Mouse (Mus musculus): ENCODE measurements at regions not wholly inside any gene's neighbourhood (a gene's known extent, or its start where the extent isn't known, plus 50 kb on each side); places are given as distances from the start of the nearest gene placed in this dataset.

DNA sequence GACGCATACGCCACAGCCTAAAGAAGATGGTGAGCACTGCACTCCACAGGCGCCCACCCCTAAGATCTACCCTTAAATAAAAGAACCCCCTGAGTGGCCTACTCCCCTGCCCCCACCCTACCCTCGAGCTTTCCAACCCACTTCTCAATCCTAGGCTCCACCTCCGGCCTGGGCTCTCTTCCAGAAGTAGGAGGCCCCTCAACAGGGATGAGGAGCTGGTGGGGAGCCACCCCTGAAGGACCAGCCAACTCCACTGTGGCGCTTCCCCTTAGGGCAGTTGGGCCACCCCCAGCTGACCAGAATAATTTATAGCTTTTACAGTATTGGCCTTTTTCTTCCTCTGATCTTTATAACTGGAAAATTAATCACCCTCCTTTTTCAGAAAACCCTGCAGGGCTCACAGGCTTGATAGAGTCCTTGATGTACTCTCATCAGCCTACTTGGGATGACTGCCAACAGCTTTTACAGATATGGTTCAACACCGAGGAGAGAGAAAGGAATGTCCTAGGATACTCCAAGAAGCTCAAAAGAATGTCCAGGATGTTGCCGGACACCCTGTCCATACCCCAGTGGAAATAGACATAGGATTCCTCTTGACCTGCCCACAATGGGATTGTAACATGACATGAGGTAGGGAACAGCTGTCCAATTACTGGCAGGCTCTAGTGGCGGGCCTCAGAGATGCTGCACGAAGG, 220.3 kb upstream of the Col3a1 start:
- ATAC-seq (ENCODE audit: insufficient read depth, low read depth): no peak
- Histone ChIP-seq H3K4me3 (ENCODE audit: low read depth, low read length) (no peak overlapping the region), H3K36me3 (replicated peaks; ENCODE audit: control insufficient read depth, insufficient read depth, low read length) (no peaks in the 10 kb centered on the region), H3K4me1 (ENCODE audit: control insufficient read depth, insufficient read depth) (no peaks in the 10 kb centered on the region), H3K27me3 (ENCODE audit: control insufficient read depth, insufficient read depth, low read length) (no peaks in the 10 kb centered on the region), H3K27ac (ENCODE audit: low read depth) (no peak overlapping the region), H3K9me3 (replicated peaks; ENCODE audit: control insufficient read depth, low read length) (no peaks in the 10 kb centered on the region; the same call in none of the 2 replicates), H3K9ac (replicated peaks; ENCODE audit: low read depth, low read length) (no peak overlapping the region), H3K4me2 (ENCODE audit: low read depth, low read length) (no peak overlapping the region)
- TF ChIP-seq CTCF (IDR thresholded peaks at IDR 0.05; ENCODE audit: low read depth) (no peak), EP300 (IDR thresholded peaks at IDR 0.05; ENCODE audit: low read depth) (no peak)
- DNase-seq (ENCODE audit: low spot score): no peak
- WGBS: 61% methylated on average over 10 of the region's 10 CpGs

DNA sequence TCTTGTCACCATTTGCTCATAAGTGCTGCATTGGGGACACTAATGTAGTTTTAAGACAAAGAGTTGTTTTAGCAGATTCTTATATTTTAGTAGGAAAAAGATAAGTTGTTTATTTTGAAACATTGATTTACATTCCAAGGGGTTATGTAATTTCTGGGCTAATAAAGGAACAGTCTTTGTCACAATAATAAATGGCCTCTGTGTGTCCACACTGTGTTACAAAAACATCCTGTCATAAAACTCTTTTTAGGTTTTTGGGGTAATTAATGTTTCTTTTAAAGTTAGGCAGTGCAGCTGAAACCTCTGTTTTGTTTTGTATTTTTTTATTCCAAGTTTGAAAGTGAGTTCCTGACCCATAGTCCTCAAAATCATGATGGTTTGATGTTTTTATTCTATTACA, 210.4 kb upstream of the Col3a1 start:
- ATAC-seq (ENCODE audit: insufficient read depth, low read depth): no peak
- H3K36me3 ChIP-seq (replicated peaks; ENCODE audit: control insufficient read depth, insufficient read depth, low read length): no peaks in the 10 kb centered on the region
- H3K4me3 ChIP-seq (ENCODE audit: low read depth, low read length): no peak overlapping the region
- H3K4me1 ChIP-seq (ENCODE audit: control insufficient read depth, insufficient read depth): no peaks in the 10 kb centered on the region
- no peak overlapping the region for H3K4me2 ChIP-seq (ENCODE audit: low read depth, low read length)
- TF ChIP-seq EP300 (IDR thresholded peaks at IDR 0.05; ENCODE audit: low read depth) (no peak), CTCF (IDR thresholded peaks at IDR 0.05; ENCODE audit: low read depth) (no peak)
- no peaks in the 10 kb centered on the region for H3K27me3 ChIP-seq (ENCODE audit: control insufficient read depth, insufficient read depth, low read length)
- H3K27ac ChIP-seq (ENCODE audit: low read depth): no peak overlapping the region
- 0 out of 2 replicates have a peak, but pooled peaks cover 9% of the 10 kb centered on the region for H3K9me3 ChIP-seq (replicated peaks; ENCODE audit: control insufficient read depth, low read length)
- no peak overlapping the region for H3K9ac ChIP-seq (replicated peaks; ENCODE audit: low read depth, low read length)
- no peak for DNase-seq (ENCODE audit: low spot score)

DNA sequence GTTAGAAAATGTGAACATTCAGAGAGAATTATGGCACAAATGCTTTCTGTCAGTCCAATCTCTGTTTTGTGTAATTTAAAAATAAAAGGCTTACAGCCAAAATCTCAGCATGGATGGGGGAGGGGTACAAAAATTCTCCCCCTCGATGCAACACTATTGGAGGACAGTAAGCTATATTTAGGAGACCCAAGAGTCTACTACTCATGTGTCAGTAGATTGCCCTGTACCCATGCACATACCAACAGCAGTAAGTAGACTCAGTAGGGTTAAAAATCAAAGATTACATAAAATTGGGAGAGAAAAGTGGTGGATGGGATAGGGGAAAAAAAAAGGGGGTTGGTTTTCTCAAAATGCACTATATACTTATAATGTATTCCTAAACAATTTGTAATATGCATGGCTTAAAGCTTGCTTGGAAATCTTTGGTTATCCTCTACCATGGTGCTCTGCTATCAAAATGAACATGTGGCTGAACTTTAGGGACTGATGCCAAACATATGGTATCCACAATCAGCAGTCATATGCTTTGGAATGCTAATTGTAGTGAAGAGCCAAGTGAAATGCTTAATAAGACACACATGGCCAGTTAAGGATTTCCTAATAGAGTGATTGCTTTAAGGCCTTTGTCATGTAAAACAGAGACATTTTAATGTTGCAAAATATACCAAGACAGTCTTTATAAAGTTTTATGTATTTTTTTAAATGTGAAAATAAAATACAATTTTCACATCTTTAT, 194.8 kb upstream of the Col3a1 start:
- H3K4me2 ChIP-seq (ENCODE audit: low read depth, low read length): no peak overlapping the region
- no peaks in the 10 kb centered on the region for H3K36me3 ChIP-seq (replicated peaks; ENCODE audit: control insufficient read depth, insufficient read depth, low read length)
- no peak overlapping the region for H3K27ac ChIP-seq (ENCODE audit: low read depth)
- H3K4me3 ChIP-seq (ENCODE audit: low read depth, low read length): no peak overlapping the region
- peak; percentile 10 for DNase-seq (ENCODE audit: low spot score)
- no peak for ATAC-seq (ENCODE audit: insufficient read depth, low read depth)
- TF ChIP-seq EP300 (IDR thresholded peaks at IDR 0.05; ENCODE audit: low read depth) (no peak), CTCF (IDR thresholded peaks at IDR 0.05; ENCODE audit: low read depth) (no peak)
- H3K9me3 ChIP-seq (replicated peaks; ENCODE audit: control insufficient read depth, low read length): no peaks in the 10 kb centered on the region
- WGBS: 36% methylated on average over 1 of the region's 1 CpGs
- H3K4me1 ChIP-seq (ENCODE audit: control insufficient read depth, insufficient read depth): no peaks in the 10 kb centered on the region
- no peaks in the 10 kb centered on the region for H3K27me3 ChIP-seq (ENCODE audit: control insufficient read depth, insufficient read depth, low read length)
- no peak overlapping the region for H3K9ac ChIP-seq (replicated peaks; ENCODE audit: low read depth, low read length)

DNA sequence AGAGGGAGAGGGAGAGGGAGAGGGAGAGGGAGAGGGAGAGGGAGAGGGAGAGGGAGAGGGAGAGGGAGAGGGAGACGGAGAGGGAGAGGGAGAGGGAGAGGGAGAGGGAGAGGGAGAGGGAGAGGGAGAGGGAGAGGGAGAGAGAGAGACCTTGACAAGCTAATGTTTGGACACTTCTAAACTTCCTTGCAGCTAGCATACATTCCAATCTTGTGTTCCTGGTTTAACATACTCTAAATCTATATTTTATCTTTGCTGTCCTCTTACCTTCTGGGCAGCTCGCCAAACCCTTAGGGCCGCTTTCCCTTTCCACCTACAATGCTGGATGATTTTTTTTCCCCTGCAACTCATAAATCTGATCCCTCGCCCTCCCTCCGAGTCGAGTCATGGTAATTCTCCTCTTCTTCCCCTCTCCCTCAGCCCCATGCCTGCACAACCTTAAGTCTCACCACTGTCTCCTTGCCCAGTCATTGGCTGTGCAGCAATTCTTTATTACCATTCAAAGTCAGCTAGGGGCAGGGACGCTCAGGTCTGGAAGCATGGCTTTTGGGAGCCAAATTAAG, 176.1 kb upstream of the Col3a1 start:
- no peak for DNase-seq (ENCODE audit: low spot score)
- no peak overlapping the region for H3K27ac ChIP-seq (ENCODE audit: low read depth)
- no peak for ATAC-seq (ENCODE audit: insufficient read depth, low read depth)
- no peaks in the 10 kb centered on the region for H3K4me1 ChIP-seq (ENCODE audit: control insufficient read depth, insufficient read depth)
- H3K9me3 ChIP-seq (replicated peaks; ENCODE audit: control insufficient read depth, low read length): no peaks in the 10 kb centered on the region
- H3K36me3 ChIP-seq (replicated peaks; ENCODE audit: control insufficient read depth, insufficient read depth, low read length): no peaks in the 10 kb centered on the region
- TF ChIP-seq CTCF (IDR thresholded peaks at IDR 0.05; ENCODE audit: low read depth) (no peak), EP300 (IDR thresholded peaks at IDR 0.05; ENCODE audit: low read depth) (no peak)
- no peak overlapping the region for H3K4me3 ChIP-seq (ENCODE audit: low read depth, low read length)
- no peaks in the 10 kb centered on the region for H3K27me3 ChIP-seq (ENCODE audit: control insufficient read depth, insufficient read depth, low read length)
- no peak overlapping the region for H3K4me2 ChIP-seq (ENCODE audit: low read depth, low read length)
- H3K9ac ChIP-seq (replicated peaks; ENCODE audit: low read depth, low read length): no peak overlapping the region
- WGBS: 38% methylated on average over 6 of the region's 7 CpGs

DNA sequence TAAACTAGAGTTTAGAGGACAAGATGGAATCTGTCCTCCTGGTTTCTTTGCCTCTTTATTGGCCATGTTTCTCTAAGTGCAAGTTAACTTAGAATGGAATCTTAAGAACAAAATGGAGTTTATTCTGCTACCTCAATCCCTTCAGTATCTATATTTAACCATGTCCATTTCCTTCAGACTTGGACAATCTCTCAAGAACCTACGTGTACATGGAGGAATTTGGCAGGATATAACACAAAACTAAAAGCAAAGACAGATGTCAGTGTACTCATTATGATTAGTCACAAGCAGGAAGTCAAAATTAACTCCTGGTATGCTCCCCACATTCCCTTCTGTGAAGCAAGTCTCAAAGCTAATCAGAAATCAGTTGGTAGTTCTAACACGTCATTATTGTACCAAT, 164.3 kb upstream of the Col3a1 start:
- no peak for DNase-seq (ENCODE audit: low spot score)
- WGBS: 42% methylated on average over 2 of the region's 2 CpGs
- no peak overlapping the region for H3K9ac ChIP-seq (replicated peaks; ENCODE audit: low read depth, low read length)

More for the DNA sequence above, 164.3 kb upstream of the Col3a1 start:
- H3K4me3 ChIP-seq (ENCODE audit: low read depth, low read length): no peak overlapping the region
- H3K9me3 ChIP-seq (replicated peaks; ENCODE audit: control insufficient read depth, low read length): no peaks in the 10 kb centered on the region
- no peak for ATAC-seq (ENCODE audit: insufficient read depth, low read depth)
- no peak overlapping the region for H3K27ac ChIP-seq (ENCODE audit: low read depth)
- no peaks in the 10 kb centered on the region for H3K27me3 ChIP-seq (ENCODE audit: control insufficient read depth, insufficient read depth, low read length)
- H3K4me2 ChIP-seq (ENCODE audit: low read depth, low read length): no peak overlapping the region
- no peaks in the 10 kb centered on the region for H3K4me1 ChIP-seq (ENCODE audit: control insufficient read depth, insufficient read depth)
- TF ChIP-seq EP300 (IDR thresholded peaks at IDR 0.05; ENCODE audit: low read depth): no peak
- TF ChIP-seq CTCF (IDR thresholded peaks at IDR 0.05; ENCODE audit: low read depth): no peak
- H3K36me3 ChIP-seq (replicated peaks; ENCODE audit: control insufficient read depth, insufficient read depth, low read length): no peaks in the 10 kb centered on the region
